Mouse (Mus musculus): Measurements from ENCODE around the gene Gm5447.

DNA sequence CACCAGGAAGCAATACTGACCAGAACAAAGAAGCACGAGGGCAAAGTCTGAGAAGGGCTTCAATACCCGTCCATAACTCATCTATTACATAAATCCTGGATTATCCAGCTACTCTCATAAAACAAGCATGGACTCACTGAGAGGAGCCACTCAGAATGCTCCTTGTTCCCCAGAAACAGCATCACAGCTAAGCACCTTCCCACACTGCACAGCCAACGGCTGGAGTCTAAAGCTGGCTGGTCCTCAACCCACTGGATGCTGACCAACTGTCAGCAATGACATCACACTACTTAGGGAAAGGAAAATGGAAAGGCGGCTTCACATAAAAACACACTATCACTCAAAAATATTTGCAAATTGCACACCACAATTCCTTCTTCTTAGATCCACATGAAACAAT lies 5.7 kb upstream of the Gm5447 start:
- TF ChIP-seq CTCF (conservative IDR thresholded peaks at IDR 0.05; ENCODE audit: low read length): no peak
- TF ChIP-seq POU5F1 (IDR thresholded peaks at IDR 0.05; ENCODE audit: borderline replicate concordance, low read length): no peak
